Mouse (Mus musculus): ENCODE data around the gene Clec4n.
"Not testable (repeated sequence)": the region's sequence is repeated elsewhere in the genome, so short reads cannot be mapped to it uniquely, and the experiment has no call there.

Clec4n gene

GRCm38 (mm10) chr6:123229644-123230043 is at the start of gene Clec4n:
Gene Clec4n (plus strand): TSS chr6:123229843.
- no peak for DNase-seq (ENCODE audit: low spot score in 2 of 2)

- DNase-seq (ENCODE audit: low spot score in 2 of 2), result not testable (repeated sequence)
These were observed 44.8 kb upstream of the Clec4n start for GRCm38 (mm10) chr6:123184862-123185261.

- DNase-seq (ENCODE audit: low spot score in 2 of 2), result no peak
These were observed 22.2 kb upstream of the Clec4n start for GRCm38 (mm10) chr6:123207187-123208076.

- DNase-seq (ENCODE audit: low spot score in 2 of 2), result not testable (repeated sequence)
These were observed 21.6 kb upstream of the Clec4n start for GRCm38 (mm10) chr6:123208077-123208439.

- DNase-seq (ENCODE audit: low spot score in 2 of 2), result no peak
These were observed 17.9 kb upstream of the Clec4n start for GRCm38 (mm10) chr6:123211726-123212125.

- DNase-seq (ENCODE audit: low spot score in 2 of 2), result peak; percentile 5 to 7
These were observed 2.0 kb upstream of the Clec4n start for GRCm38 (mm10) chr6:123227519-123228166.

GRCm38 (mm10) chr6:123231149-123231548 is 1.5 kb downstream of the Clec4n start:
- DNase-seq (ENCODE audit: low spot score in 2 of 2), result no peak

GRCm38 (mm10) chr6:123237582-123237981 is 7.9 kb downstream of the Clec4n start:
- no peak for DNase-seq (ENCODE audit: low spot score in 2 of 2)

- DNase-seq (ENCODE audit: low spot score in 2 of 2), result no peak
These were observed 14.6 kb downstream of the Clec4n start for GRCm38 (mm10) chr6:123244201-123244600.

- not testable (repeated sequence) for DNase-seq (ENCODE audit: low spot score in 2 of 2)
These were observed 19.2 kb downstream of the Clec4n start for GRCm38 (mm10) chr6:123248862-123249261.

- DNase-seq (ENCODE audit: low spot score in 2 of 2), result peak in 1 of 2 experiments; percentile 9
These were observed 23.1 kb downstream of the Clec4n start for GRCm38 (mm10) chr6:123252735-123253134.

- DNase-seq (ENCODE audit: low spot score in 2 of 2), result no peak
These were observed 29.3 kb downstream of the Clec4n start for GRCm38 (mm10) chr6:123258946-123259345.

GRCm38 (mm10) chr6:123259889-123260603 is 30.4 kb downstream of the Clec4n start:
- DNase-seq (ENCODE audit: low spot score in 2 of 2), result no peak

GRCm38 (mm10) chr6:123260868-123261267 is 31.2 kb downstream of the Clec4n start:
- no peak for DNase-seq (ENCODE audit: low spot score in 2 of 2)

GRCm38 (mm10) chr6:123261555-123262161 is 32.0 kb downstream of the Clec4n start, which contains the start of gene Clec4d:
Gene Clec4d (plus strand): TSS chr6:123262111.
- no peak for DNase-seq (ENCODE audit: low spot score in 2 of 2)

- DNase-seq (ENCODE audit: low spot score in 2 of 2), result no peak
These were observed 34.6 kb downstream of the Clec4n start for GRCm38 (mm10) chr6:123264194-123264593.

- no peak for DNase-seq (ENCODE audit: low spot score in 2 of 2)
These were observed 36.2 kb downstream of the Clec4n start for GRCm38 (mm10) chr6:123265809-123266208.

GRCm38 (mm10) chr6:123266945-123267344 is 37.3 kb downstream of the Clec4n start:
- DNase-seq (ENCODE audit: low spot score in 2 of 2), result no peak

GRCm38 (mm10) chr6:123279443-123279842 is 49.8 kb downstream of the Clec4n start:
- no peak for DNase-seq (ENCODE audit: low spot score in 2 of 2)

GRCm38 (mm10) chr6:123286311-123286710 is 56.7 kb downstream of the Clec4n start:
- DNase-seq (ENCODE audit: low spot score in 2 of 2), result no peak

GRCm38 (mm10) chr6:123288931-123289330 is 59.3 kb downstream of the Clec4n start:
- no peak for DNase-seq (ENCODE audit: low spot score in 2 of 2)

- no peak for DNase-seq (ENCODE audit: low spot score in 2 of 2)
These were observed 60.1 kb downstream of the Clec4n start, which contains the start of gene Clec4e for GRCm38 (mm10) chr6:123289753-123290152. Gene Clec4e (minus strand): TSS chr6:123289870.
